Mouse (Mus musculus) heart, postnatal 4 days (tissue): Measurements from ENCODE around the gene Ly6g6e. TPM values are rescaled to one million over a fixed set of nuclear protein-coding genes. Genes with fewer than 3 reads are reported as not detected.
"Not testable (repeated sequence)": the region's sequence is repeated elsewhere in the genome, so short reads cannot be mapped to it uniquely, and the experiment has no call there.

Experiments used
- DNase-seq: peaks from one replicate; pipeline ENCODE4 v3.0.0; 2021
- total RNA-seq, 2 experiments: library from RNA; stranded (reverse); gene quantifications; 2 replicates each; pipeline ENCODE4 v1.2.3; 2021

Gene Ly6g6e
- total RNA-seq, 2 experiments from 2014 or later, result not detected

DNA sequence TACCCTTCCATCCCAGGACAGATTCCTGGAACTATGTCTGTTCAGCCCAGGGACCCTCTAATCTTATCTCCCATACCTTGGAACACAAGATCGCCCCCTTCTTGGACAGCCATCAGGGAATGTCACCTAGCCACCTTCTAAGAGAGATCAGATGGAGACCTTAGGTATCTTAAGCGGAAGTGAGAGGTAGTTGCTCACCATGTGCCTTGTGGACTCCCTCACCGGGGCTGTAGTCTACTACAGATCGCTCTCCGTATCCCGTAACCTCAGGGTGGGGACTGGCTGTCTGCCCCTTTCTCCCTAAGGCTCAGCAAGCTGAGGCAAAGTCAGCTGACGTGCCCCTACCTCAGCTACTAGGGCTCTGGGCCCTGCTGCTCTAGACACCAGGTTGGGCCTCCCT is 27.4 kb downstream of the Ly6g6e start:
- no peak for DNase-seq

DNA sequence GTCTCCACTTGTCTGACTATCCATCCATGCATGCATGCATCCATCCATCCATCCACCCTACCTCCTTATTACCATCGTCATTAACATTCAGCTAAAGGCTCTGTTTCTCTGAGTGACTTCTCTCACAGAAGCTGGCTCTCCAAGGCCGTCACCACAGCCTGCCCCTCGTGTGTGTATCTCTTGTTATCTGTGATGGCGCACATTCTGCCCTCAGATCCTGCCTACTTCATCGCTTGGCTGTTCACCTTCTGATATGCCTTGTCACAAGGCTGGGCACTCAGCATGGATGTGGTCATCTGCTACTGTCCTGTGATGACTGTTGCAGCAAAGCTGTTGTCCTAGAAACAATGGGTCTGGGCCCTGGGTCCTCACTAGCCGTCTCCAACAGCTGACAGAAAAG is 28.1 kb downstream of the Ly6g6e start:
- DNase-seq, result no peak

DNA sequence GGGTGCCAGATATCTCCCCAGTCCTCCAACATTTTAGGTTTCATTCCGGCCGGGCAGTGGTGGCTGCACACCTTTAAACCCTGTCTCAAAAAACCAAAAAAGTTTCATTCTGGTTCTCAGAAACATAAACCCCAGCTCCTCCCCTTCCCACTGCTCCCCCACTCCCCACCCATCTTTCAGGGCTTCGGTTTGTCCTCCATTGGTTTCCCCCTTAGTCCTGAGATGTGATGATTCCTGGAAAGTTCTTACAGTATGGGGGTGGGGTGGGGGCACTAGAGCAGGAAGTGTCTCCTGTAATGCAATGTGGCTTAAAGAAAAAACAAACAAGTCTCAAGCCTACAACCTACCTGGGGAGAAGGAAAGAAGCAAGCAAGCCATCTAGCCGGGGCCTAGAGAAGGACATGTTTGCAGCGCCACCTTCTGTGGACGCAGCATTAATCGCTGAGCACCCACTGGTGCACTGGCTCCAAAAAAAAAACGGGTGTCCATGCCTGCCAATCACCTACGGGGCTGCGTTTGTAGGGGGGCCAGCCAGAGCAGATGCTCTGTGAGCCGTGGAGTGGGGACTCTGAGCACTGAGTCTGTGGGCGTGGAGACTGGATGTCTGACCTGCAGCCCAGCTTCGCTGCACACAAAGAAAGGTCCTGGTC is 29.2 kb downstream of the Ly6g6e start:
- DNase-seq, result peak; percentile 49

DNA sequence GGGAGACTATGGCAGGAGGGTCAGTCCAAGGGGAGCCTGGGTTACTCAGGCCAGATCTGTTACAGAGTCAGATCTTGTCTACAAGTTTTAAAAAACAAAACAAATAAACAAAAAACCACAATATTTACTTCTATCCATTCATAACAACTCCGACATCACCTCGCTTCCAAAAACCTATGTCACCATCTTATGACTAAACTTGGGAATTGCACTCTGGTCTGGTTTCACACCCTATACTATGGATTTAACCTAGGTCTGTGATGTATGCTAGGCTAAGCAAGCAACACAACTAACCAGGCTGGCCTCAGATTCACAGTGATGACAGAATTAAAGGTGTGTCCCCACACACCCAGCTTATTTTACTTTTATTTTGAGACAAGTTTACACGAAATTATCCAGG is 29.8 kb downstream of the Ly6g6e start:
- no peak for DNase-seq

DNA sequence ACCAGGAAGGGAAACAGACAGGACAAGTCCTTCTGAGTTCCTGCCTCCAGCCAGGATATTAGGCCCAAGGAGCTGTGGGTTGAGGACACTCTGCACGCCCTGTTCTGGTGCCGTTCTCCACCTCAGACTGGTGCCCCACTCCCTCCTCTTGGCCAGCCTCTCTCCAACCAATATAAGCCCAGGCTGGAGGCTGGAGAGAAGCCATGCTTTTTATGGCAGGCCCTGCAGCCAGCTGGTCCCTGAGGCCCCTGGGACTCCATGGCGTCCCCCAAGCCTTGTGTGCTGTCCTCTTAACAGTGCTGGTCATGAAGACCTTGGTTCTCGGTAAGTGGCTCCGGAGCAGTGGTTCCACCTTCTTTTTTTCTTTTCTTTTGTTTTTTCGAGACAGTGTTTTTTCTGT is 31.4 kb downstream of the Ly6g6e start, which contains the start of gene Ly6g5c:
TSS of gene Ly6g5c (plus strand) at position 183 of the 400 bp plus-strand sequence.
- DNase-seq, result no peak

DNA sequence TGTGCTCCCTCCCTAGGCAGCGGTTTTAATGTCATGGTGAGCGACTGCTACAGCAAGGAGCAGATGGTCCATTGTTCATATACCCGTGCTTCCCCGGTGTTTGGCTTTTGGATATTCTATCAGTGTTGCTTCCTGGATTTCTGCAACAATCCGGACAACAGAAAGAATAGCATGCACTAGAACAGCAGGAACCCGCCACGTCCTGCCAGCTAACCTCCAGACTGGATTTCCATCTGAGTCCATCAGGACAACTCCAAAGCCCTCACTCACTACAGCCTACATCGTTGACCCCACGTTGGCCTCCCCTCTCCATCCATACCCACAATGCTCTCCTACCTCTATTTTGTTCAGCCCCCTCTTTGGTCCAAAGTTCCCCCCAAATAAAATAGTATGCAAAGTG is 35.1 kb downstream of the Ly6g6e start:
- DNase-seq, result no peak

DNA sequence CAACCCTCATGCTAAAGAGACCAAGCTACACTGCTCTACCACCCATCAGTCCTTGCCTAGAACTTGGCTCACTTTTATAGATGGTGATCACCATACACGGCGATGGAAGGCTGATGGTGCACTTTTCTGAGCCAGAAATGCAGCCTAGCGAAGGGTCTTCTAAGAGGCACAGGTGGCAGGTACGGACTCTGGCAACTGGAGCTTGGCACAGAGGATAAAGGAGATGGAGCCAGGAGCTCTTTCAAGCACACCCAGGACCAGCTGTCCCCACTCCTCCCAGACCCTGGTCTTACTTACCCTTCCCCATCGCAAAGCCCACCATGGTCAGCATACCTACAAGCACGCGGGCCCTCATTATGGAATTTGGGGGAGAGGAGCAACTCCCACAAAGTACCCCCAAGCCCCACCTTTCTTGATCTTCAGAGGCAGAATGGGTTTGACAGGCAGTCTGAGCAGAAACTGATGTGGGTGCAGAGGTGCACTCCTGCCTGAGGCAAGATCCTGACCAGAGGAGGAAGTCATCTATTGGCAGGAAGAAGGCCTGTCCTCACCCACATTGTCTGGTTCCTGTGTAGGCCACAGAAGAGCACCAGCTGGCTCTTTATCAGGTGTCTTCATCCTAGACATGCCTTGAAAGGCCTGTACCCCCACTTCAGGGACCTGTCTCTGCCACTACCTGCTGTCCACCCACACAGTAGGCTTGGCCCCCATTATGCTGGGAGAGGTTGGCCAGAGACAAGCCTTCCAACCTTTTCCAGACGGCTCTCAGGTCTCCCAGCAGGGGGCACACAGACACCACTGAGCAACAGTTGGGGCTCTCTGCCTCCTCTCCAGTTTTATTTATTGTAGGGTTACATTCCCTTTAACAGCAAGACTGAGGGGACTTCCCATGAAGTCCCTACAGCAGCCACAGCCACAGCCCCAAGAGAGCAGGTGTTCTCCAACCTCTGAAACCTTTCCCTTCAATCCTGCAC is 38.6 kb downstream of the Ly6g6e start, which contains the start of gene Ly6g5b:
TSS of gene Ly6g5b (minus strand) at position 383 of the 974 bp plus-strand sequence.
- peak; percentile 43 for DNase-seq

DNA sequence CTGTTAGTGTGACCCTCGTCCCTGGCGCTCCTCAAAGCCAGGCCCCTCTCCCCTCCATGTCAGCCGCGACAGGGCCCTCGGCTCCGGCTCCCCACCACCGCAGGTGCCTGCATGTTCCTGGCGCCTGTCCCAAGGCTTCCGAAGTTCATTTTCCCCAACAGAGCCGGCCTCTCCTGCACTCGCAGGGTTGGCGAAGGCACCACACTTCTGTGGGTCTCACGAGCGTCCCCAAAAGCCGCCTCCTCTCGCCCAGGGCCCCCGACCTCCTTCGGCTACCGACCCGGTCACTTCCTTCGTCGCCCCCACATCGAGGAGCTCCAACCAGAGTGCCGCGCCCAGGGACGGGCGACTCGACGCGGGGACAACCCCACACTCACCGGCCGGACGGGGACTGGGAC is 44.0 kb downstream of the Ly6g6e start:
- DNase-seq, result no peak

DNA sequence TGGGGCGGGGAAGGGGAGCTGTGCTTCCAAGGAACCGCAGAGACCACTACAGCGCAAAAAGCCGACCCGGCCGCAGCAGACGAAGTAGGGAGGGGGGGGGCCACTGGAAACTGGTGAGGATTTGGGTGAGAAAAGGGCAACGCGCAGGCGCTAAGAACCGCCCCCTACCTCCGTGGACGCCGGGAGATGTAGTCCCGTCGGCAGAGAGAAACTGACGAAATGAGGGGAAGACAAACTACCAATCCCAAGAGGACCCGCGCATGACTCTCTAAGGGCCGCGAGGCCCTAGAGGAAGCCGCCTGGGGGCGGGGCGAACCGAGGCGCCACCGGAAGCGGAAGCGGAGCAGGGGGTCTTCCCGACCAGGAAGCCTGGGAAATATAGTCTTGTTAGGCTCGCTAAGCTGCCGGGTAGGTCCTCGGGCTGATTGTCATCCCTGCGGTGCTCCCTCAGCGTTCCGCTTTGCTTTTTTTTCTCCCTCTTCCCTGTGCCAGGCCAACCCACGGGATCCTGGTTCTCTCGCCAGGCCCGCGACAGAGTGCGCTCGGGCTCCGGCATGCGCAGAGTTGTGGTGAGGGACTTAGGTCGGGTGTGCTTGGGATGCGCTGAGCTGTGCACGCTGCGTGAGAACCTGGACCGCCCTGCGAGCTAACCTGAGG is 44.6 kb downstream of the Ly6g6e start, which contains the start of gene Gpank1:
TSS of gene Gpank1 (plus strand) at position 313 of the 657 bp plus-strand sequence.
- peak; percentile 99 for DNase-seq

DNA sequence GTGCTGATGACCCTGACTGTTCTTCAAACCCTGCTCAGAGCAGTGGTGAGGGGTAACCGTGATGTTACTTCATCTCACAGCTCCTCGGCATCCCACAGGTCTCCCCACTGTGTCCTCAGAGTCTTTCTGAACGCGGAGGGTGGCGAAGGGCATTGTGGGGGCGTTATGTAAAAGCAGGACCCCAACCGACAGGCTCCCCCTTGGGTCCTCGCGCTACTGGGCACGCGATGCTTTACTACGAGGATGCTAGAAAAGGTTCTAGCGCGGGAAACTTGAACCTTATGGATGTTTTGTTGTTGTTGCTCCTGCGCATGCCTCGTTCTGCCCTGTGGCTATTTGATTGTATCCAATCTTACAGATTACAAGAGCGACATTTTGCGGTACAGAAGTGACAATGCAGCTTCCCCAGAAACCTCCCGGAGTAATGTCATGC is 45.2 kb downstream of the Ly6g6e start, which contains the start of gene Csnk2b:
TSS of gene Csnk2b (minus strand) at position 183 of the 433 bp plus-strand sequence.
- peak; percentile 55 for DNase-seq

DNA sequence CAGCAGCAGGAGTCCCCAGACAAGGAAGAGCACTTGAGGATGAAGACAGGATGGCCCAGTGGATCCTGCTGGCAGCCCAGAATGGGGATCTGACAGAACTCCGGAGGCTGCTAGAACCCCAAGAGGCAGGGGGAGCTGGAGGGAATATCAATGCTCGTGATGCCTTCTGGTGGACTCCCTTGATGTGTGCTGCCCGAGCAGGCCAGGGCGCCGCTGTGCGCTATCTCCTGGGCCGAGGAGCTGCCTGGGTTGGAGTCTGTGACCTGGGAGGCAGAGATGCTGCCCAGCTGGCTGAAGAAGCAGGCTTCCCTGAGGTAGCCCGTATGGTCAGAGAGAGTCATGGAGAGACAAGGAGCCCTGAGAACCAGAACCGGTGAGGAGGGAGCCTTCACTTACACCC is 46.6 kb downstream of the Ly6g6e start:
- not testable (repeated sequence) for DNase-seq

DNA sequence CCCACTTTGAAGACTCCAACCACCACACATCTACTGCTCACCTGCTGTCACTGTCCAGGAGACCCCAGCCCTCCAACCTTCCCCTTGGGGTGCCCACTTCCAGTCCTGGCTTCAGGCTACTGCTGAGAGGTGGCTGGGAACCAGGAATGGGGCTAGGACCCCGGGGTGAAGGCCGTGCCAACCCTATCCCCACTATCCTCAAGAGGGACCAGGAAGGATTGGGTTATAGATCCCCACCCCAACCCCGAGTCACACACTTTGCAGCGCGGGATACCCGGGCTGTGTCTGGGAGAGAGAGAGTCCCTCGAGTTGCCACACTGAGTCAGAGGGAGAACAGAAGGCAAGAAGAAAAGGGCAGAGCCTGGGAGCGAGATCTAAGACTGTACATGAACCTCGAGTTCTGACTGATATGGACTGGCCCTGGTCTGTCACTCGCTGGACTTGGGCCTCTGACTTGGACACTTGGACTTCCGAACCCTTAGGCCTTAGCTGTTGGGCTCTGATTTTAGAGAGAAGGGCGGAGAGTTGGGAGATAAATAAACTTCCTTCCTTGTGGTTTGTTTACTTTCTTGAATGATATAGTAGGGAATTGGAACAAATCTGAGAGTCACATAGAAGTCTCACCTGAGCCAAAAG is 47.7 kb downstream of the Ly6g6e start:
- not testable (repeated sequence) for DNase-seq

DNA sequence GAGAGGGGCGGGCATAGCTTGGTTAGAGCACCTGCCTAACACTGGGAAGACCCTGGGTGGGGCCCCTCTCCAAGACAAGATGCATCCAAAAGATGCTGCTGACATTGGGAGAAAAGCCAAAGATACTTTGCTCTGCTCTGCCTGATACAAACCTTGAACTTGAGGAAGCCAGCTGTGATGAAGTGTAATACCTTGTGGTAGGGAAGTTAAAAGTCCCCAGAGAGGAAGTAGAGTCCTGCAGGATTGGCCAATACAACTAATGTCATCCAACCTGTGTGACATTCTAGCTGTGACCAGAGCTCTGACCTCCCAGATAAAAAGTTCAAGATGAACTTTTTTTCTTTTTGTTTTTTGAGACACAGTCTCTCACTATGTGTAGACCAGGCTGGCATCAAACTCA is 48.4 kb downstream of the Ly6g6e start:
- DNase-seq, result no peak

DNA sequence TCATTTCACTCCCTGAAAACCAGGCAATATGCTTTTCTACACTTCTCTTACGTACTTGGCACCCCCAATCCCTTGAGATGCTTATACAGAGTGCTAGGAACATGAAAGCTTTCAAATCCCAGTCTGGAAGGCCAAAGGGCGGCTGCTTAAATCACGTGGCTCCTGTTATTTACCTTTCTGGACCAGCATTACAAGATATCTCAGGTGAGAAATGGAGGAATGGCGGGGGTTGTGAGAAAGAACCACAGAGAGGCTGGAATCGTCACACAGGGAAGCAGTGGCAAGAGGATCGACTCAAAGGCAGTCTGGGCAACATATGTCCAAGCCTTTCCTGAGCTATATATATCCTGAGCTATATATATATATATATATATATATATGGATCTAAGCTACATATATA is 48.9 kb downstream of the Ly6g6e start:
- no peak for DNase-seq

DNA sequence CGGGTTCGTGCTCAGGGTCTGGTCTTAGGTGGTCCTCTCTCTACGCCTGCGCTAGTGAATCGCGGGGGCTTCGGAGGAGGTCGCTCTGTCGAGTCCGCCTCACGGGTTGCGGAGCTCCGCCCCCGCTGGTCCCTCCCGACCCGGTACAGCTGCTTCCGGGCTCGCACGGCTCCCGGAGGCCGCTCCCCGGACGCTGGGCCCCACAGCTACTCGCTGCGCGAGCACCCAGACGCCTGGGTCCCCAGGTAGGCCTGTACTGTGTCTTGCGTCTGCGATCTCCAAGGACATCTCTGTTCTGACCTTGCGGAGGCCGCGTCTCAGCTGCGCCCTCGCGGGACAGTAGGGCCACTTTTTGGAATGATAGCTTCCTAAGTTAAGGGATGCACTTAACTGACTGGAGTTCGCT is 49.5 kb downstream of the Ly6g6e start, which contains the start of gene D17H6S53E:
TSS of gene D17H6S53E (plus strand) at position 168 of the 406 bp plus-strand sequence.
- DNase-seq, result peak; percentile 81

DNA sequence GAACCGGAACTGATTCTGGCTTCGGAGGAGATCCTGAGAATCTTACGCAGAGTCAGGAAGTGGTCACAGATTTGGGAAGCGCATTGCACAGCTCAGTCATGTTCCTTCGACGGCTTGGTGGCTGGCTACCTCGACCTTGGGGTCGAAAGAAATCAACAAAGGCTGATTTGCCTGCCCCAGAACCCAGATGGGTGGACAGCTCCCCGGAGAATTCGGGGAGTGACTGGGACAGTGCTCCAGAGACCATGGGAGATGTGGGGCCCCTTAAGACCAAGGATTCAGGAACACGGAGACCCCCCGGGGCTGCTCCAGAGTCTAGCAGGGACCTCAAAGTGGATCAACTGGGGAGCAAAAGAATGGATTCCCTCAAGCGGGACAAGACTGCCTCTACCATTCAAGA is 50.3 kb downstream of the Ly6g6e start:
- no peak for DNase-seq

Other genes starting within 250 kb of the Ly6g6e start
- 10 to 100 TPM; 13.6 to 16.2 TPM for gene Stk19, start 240.0 kb upstream of the Ly6g6e start, total RNA-seq
- gene Dxo, start 239.9 kb upstream of the Ly6g6e start, total RNA-seq, result 10 to 100 TPM; 21.4 to 23.0 TPM
- 10 to 100 TPM; 27.4 to 27.9 TPM for gene Skiv2l, start 226.7 kb upstream of the Ly6g6e start, total RNA-seq
- gene Nelfe, start 226.5 kb upstream of the Ly6g6e start, total RNA-seq, result 10 to 100 TPM; 30.4 to 34.2 TPM
- 1 to 10 TPM in 1 of 2 experiments, under 1 TPM in 1; 0.88 to 2.6 TPM for gene Cfb, start 214.4 kb upstream of the Ly6g6e start, total RNA-seq
- gene Zbtb12, start 197.4 kb upstream of the Ly6g6e start, total RNA-seq, result 1 to 10 TPM; 7.9 TPM
- not detected for gene Gm20547, start 194.9 kb upstream of the Ly6g6e start, total RNA-seq
- gene C2, start 178.6 kb upstream of the Ly6g6e start, total RNA-seq, result 1 to 10 TPM; 3.0 to 3.7 TPM
- gene Ehmt2, start 178.4 kb upstream of the Ly6g6e start, total RNA-seq, result 10 to 100 TPM; 55.7 to 56.8 TPM
- not detected for gene Slc44a4, start 162.4 kb upstream of the Ly6g6e start, total RNA-seq
- gene Neu1, start 145.6 kb upstream of the Ly6g6e start, total RNA-seq, result 10 to 100 TPM; 10.1 to 11.7 TPM
- 1 to 10 TPM; 4.8 to 5.2 TPM for gene Hspa1b, start 117.7 kb upstream of the Ly6g6e start, total RNA-seq
- not detected for gene Gm20481, start 107.0 kb upstream of the Ly6g6e start, total RNA-seq
- gene Hspa1a, start 104.7 kb upstream of the Ly6g6e start, total RNA-seq, result 1 to 10 TPM; 2.6 to 2.9 TPM
- 1 to 10 TPM; 5.3 to 6.6 TPM for gene Hspa1l, start 104.2 kb upstream of the Ly6g6e start, total RNA-seq
- gene Lsm2, start 95.0 kb upstream of the Ly6g6e start, total RNA-seq, result 10 to 100 TPM; 52.2 to 55.0 TPM
- 10 to 100 TPM; 46.7 to 49.0 TPM for gene Vars, start 75.9 kb upstream of the Ly6g6e start, total RNA-seq
- 1 to 10 TPM; 1.6 to 1.8 TPM for gene Vwa7, start 60.3 kb upstream of the Ly6g6e start, total RNA-seq
- 1 to 10 TPM in 1 of 2 experiments, under 1 TPM in 1; 0.74 to 1.3 TPM for gene Sapcd1, start 48.9 kb upstream of the Ly6g6e start, total RNA-seq
- gene Msh5, start 30.2 kb upstream of the Ly6g6e start, total RNA-seq, result 1 to 10 TPM; 4.0 to 6.5 TPM
- 100 to 1,000 TPM; 166 to 167 TPM for gene Clic1, start 26.9 kb upstream of the Ly6g6e start, total RNA-seq
- 100 to 1,000 TPM; 104 to 106 TPM for gene Ddah2, start 17.9 kb upstream of the Ly6g6e start, total RNA-seq
- not detected for gene Ly6g6c, start 11.5 kb upstream of the Ly6g6e start, total RNA-seq
- gene Mpig6b, start 10.7 kb upstream of the Ly6g6e start, total RNA-seq, result under 1 TPM in 1 of 2 experiments, not detected in 1; 0.47 TPM
- gene Ly6g6d, start 1.2 kb downstream of the Ly6g6e start, total RNA-seq, result 1 to 10 TPM; 1.6 to 2.4 TPM
- not detected for gene Ly6g6f, start 8.7 kb downstream of the Ly6g6e start, total RNA-seq
- gene Abhd16a, start 12.4 kb downstream of the Ly6g6e start, total RNA-seq, result 10 to 100 TPM; 50.6 to 53.5 TPM
- not detected for gene Ly6g5c, start 31.4 kb downstream of the Ly6g6e start, total RNA-seq
- gene Ly6g5b, start 38.5 kb downstream of the Ly6g6e start, total RNA-seq, result under 1 TPM; 0.52 to 0.62 TPM
- gene Gpank1, start 44.6 kb downstream of the Ly6g6e start, total RNA-seq, result 1 to 10 TPM; 6.0 to 6.2 TPM
- gene Csnk2b, start 45.2 kb downstream of the Ly6g6e start, total RNA-seq, result 100 to 1,000 TPM; 189 to 196 TPM
- gene D17H6S53E, start 49.5 kb downstream of the Ly6g6e start, total RNA-seq, result 10 to 100 TPM; 26.6 to 27.3 TPM
- not detected for gene Apom, start 55.1 kb downstream of the Ly6g6e start, total RNA-seq
- 100 to 1,000 TPM; 318 to 321 TPM for gene Bag6, start 58.3 kb downstream of the Ly6g6e start, total RNA-seq
- 100 to 1,000 TPM; 248 to 251 TPM for gene Prrc2a, start 88.0 kb downstream of the Ly6g6e start, total RNA-seq
- 1 to 10 TPM; 2.9 to 3.4 TPM for gene Aif1, start 99.2 kb downstream of the Ly6g6e start, total RNA-seq
- 1 to 10 TPM; 4.2 to 4.8 TPM for gene Lst1, start 111.5 kb downstream of the Ly6g6e start, total RNA-seq
- gene Ltb, start 117.5 kb downstream of the Ly6g6e start, total RNA-seq, result 1 to 10 TPM in 1 of 2 experiments, under 1 TPM in 1; 0.81 to 1.0 TPM
- 1 to 10 TPM in 1 of 2 experiments, under 1 TPM in 1; 0.76 to 1.3 TPM for gene Tnf, start 125.1 kb downstream of the Ly6g6e start, total RNA-seq
- under 1 TPM; 0.26 to 0.32 TPM for gene Lta, start 128.4 kb downstream of the Ly6g6e start, total RNA-seq
- under 1 TPM in 1 of 2 experiments, not detected in 1; 0.52 TPM for gene Gm16181, start 143.9 kb downstream of the Ly6g6e start, total RNA-seq
- 1 to 10 TPM; 8.0 to 9.3 TPM for gene Atp6v1g2, start 156.8 kb downstream of the Ly6g6e start, total RNA-seq
- gene Nfkbil1, start 158.9 kb downstream of the Ly6g6e start, total RNA-seq, result 10 to 100 TPM; 10.8 to 11.0 TPM
- 100 to 1,000 TPM; 221 to 230 TPM for gene Ddx39b, start 164.8 kb downstream of the Ly6g6e start, total RNA-seq
- gene H2-D1, start 185.8 kb downstream of the Ly6g6e start, total RNA-seq, result 10 to 100 TPM; 45.9 to 50.4 TPM
- gene H2-Q1, start 243.5 kb downstream of the Ly6g6e start, total RNA-seq, result under 1 TPM; 0.43 to 0.55 TPM